Mouse (Mus musculus) naive thymus-derived CD4-positive, alpha-beta T cell, adult 2 months (primary cell): ENCODE results near the gene Eomes.

Source experiments
- DNase-seq: peaks from one replicate; pipeline ENCODE4 v3.0.0-alpha.2; 2011; ENCODE audit warnings: low read depth

The Eomes gene

DNA sequence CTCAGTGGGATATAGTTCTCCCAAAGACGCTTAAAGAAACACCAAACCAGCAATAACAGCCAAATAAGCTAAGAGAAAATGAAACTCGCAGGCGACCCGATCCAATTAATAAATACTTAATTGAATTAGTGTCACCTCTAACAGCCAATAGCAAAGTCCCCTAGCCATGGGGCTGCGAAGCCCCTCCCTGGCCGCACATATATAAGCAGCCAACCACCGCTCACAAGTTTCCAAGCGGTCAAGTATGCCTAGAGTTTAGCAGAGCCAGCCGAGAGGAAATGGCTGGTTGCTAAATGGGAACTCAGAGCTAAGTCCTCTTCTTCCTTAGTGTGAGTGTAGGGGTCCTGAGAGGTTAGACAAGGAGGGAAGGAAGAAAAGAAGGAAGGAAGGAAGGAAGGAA lies at the start of gene Eomes:
Gene Eomes, plus strand, starts transcription at position 252 of the 400 bp plus-strand sequence.
- peak; percentile 28 for DNase-seq

DNA sequence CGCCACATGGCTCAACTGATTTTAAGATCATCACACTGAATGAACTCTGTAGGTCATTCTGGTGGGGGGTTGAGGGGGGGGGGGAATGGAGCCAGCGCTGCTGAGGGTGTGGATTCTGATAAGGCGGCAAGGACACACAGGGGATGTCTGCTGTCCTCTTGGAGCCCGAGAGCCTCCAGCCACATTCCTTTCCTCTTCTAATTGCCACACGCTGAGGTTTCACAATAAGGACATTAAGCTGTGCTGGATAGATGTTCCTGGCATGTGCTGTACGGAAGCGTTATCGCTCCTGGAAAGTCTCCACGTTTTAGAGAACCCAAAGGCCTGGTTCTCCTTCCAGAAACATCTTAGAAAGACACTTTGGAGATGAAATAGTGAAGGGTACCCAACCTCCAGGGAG lies 33.2 kb upstream of the Eomes start:
- no peak for DNase-seq

DNA sequence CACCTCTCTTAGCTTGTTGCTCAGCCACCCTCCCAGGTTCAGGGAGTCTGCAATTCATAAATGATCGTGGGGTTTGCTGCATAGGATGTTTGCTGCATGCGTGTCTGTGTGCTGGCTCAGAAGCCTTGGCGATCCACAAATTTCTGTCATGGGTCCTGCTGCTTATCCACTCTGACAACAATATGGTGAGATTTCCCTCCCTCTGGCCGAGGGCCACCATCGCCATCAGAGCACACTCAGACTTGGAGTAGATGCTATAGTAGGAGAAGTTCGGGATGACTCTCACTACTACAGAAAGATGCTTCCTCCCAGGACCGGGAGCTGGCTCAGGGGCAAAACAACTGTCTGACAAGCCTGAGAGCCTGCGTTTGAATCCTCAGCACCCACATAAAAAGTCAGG lies 28.7 kb upstream of the Eomes start:
- DNase-seq, result no peak

GRCm38 (mm10) chr9:118453427-118453826 lies 24.6 kb upstream of the Eomes start:
- DNase-seq, result peak; percentile 47

DNA sequence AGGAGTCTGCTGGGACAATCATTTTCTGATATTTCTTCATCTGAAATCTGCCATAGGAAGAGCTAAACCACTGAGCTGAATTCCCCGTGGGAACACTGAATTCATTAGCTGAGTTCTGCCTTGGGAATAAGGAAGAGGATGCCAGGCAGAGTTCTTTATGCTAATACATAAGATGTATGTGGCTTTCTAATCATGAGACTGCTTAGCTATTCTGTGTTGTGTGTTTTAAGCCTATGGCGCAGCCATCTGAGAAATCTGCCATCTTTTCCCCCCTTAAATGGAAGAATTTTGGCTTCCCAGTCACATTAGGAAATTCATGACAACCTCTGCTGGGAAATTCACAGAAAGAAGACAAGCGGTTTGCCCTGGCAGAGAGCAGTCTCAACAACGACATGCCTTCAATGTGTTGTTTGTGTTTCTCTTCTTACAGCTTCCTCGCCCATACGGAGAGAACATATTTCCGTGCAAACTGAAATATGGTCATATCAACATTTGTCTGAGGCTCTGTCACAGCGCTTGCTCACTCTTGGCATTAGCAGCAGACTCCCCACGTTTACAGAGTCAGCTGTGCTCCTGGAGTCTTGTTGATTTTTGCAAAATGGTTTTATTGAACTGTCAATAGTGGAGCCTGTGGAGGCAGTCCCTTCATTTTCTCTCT lies 22.7 kb upstream of the Eomes start:
- no peak for DNase-seq

- peak; percentile 42 for DNase-seq
These were observed 21.6 kb upstream of the Eomes start for GRCm38 (mm10) chr9:118456405-118456804.

DNA sequence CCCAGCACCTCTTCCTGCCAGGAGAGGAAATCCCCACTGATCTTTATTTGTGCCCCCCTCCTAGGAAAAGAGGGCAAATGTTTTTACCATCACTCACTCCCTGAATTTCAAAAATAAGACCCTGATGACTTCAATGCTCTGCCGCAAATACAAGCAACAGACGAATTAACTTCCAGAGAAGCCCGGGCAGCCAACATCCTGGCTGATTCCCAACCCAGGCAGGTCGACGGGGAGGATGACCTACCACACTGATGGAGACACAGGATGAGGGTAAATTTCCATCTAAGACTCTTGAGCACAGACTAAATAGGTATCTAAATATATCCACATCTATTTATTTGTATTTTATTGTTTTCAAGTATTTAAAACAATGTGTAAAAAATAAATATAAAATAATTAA lies 20.0 kb upstream of the Eomes start:
- DNase-seq, result no peak

DNA sequence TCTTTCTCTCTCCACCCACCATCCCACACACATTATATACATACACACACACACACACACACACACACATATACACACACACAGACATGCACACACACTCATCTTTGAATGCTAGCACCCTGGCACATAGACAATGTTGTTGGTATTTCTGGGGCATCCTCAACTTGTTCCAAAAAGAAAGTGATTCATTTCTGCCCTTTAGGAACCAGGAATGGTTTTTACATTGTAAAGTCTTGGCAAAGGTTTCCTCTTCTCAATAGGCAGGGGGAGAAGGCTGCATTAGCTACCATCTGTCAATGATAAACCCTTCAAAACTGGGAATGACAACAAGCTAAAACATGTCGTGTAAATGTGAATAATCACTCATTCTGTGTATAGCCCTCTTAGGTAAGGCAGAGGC lies 14.0 kb upstream of the Eomes start:
- DNase-seq, result no peak

DNA sequence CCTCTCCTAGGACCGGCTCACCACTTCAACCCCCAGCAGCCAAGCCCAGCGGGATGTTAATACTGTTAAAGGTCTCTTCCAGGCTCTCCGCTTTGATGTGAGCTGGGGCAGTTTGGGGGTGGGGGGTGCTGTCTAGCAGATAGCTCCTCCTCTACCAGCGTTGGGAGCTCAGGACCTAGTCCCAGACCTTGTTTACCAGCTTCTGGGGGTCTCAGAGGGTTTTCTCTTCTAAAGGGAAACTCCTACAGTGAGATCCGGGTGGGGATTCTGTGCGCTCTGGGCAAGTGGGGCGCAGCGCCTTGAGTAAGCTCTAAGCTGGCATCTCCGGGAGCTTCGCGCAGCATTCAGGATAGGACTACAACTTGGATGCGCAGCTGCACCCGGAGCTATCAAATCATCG lies 9.7 kb upstream of the Eomes start:
- DNase-seq, result no peak

GRCm38 (mm10) chr9:118469272-118469671 lies 8.7 kb upstream of the Eomes start:
- DNase-seq, result no peak

- no peak for DNase-seq
These were observed 6.7 kb upstream of the Eomes start for GRCm38 (mm10) chr9:118471296-118471695.

DNA sequence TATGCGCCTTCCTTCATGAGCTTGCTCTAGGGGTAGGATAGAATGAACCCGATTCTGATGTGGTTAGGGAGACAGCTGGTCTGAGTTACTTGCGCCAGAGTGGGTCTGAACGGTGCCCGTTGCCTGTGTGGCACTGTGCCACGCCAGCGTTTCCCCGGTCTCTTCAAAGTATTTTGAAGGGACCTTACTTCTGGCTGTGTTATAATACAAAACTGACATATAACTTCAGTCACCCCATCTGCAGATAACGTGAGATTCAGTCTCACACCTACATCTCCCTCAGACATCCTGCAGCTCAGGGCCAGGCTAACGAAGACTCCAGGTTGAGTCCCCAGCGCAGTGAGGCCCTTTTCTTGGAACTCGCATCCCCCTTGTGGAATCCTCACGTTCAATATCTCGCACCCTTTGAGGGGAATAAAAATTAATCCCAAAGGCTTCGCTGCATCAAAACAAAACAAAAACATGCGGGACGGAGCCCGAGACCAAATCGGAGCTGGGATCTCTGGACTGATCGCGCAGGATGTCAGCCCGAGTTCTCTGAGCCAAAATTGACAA lies 1.7 kb upstream of the Eomes start:
- DNase-seq, result peak; percentile 28

GRCm38 (mm10) chr9:118476766-118477271 lies 1.2 kb upstream of the Eomes start:
- no peak for DNase-seq

- peak; percentile 50 for DNase-seq
These were observed 606 bp upstream of the Eomes start for GRCm38 (mm10) chr9:118477281-118477931.

DNA sequence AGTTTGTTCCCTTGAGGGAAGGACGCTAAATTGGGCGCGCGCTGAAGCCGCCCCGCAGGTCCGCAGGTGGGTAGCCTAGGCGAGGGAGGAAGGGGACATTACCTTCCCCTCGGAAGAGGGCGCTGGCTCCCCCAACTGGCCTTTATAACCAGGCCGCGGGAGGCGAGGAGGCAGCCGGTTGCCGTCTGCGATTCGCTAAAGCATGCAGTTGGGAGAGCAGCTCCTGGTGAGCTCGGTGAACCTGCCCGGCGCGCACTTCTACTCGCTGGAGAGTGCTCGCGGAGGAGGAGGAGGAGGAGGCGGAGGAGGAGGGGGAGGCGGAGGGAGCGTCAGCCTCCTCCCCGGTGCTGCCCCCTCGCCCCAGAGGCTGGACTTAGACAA lies 436 bp downstream of the Eomes start:
- peak; percentile 57 for DNase-seq

- peak; percentile 64 for DNase-seq
These were observed 961 bp downstream of the Eomes start for GRCm38 (mm10) chr9:118478839-118479507.

GRCm38 (mm10) chr9:118479508-118480291 lies 1.7 kb downstream of the Eomes start:
- DNase-seq, result no peak

DNA sequence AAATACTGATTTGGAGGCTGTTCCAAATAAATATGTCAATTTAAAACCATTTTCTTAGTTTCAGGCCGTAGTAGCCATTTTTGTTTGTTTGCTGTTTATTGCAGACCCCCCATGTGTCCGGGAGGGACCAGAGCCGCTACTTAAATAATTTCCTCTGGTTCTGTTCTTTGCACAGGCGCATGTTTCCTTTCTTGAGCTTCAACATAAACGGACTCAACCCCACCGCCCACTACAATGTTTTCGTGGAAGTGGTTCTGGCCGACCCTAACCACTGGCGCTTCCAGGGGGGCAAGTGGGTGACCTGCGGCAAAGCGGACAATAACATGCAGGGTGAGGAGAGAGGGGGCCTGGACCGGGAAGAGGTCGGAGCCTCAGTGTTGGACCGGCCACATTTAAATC lies 2.3 kb downstream of the Eomes start:
- no peak for DNase-seq

DNA sequence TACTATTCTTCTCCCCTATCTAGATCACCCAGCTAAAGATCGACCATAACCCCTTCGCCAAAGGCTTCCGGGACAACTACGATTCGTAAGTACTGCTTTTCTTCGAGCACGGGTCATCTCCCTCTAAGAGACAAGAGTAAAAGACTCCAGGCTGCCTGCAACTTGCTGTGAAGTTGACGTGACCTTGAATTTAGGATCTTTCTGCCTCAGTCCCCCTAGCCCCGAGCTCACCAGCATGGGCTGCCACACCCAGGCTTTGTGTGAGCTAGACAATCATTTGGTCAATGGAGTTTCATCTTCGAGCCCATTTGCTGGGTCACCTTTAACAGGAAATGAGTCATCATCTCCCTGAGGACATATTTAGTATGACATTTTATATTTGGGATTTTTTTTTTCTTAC lies 4.2 kb downstream of the Eomes start:
- no peak for DNase-seq

DNA sequence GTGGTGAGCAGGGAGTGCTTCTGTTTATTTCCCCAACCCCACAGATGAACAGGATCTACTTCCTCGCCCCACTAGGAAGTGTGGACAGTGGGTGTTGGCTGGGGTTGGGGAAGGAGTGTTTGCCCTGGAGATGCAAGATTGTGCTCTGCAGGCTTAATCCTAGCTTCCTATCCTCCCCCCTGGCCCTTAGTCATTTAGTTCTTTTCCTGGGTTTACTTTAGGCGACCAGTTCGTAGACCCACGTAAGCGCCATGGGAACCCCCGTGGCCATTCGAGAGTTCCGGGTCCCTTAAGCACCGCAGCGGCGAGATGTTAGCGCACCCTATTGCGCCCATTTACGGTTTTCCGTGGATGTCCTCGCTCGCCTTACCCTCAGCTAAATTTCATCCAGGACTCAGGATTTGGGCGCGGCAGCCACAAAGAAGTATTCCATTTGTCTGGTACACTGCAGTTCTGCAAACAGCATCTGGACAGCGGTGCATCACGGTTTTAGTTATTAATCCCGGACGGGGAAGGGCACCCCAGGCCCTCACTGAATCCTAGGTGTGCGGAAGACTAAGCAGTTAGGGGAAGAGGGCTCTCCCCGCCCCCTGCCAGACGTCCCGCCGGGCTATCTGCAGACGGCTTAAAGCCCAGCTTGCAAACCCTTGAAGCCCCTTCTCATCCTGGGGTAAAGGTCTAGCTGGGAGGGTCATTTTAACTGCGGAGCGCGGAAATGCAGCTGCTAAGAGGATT lies 8.5 kb downstream of the Eomes start:
- DNase-seq, result no peak

- no peak for DNase-seq
These were observed 9.0 kb downstream of the Eomes start for GRCm38 (mm10) chr9:118487096-118487395.

DNA sequence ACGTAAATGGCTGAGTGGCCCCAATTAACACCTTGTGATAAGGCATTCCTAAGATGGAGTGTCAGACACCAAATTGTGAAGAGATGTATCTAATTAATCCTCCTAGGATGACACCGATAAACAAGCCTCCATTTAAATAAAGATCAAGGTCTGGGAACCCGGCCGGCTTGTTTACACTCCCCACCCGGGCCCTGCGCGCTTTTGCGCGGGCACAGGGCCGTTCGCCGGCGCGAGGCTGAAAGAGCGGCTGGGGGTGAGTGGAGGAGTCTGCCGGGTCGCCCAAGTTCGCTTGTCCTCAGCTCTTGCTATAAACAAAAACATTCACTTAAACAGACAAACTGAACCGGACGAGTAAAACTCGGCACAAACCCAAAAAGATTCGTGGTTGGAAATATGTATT lies 9.6 kb downstream of the Eomes start:
- DNase-seq, result peak; percentile 43
